ENCODE assay signal across 23 mouse cellular contexts in the genomic region with DNA sequence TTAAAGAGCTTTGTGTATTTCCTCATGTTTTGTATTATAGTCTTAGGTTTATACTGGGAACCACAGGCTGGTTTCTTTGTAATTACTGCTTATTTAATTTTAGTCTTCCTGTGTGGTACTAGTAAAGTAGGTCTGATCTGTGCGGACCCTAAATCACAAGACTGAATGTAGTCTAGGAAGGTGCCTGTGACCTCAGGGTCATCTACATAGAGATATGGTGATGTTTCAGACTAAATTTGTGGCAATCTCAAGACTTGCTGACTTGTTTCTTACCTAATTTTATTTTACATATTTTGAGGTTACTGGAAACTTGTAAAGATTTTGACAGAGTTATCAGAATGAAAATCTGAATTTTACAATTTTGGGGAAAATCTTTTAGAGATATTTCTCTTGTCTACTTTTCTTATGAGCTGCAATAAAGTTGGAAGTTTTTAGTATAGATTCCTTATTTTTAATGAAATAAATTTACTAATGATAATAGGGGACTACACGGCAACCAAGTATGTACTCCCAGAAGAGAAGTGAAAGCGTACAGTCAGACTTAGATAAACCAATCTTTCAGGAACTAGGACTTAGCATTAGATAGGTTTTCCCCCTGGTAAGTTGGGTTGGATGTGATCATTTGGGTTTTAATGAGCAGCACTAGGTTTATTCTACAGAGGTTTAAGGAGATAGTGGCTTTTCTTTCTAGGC. TPM values are rescaled to one million over a fixed set of nuclear protein-coding genes. Genes with fewer than 3 reads are reported as not detected.
A peak's percentile ranks its signal among the peaks of the same experiment; 100 is the strongest.
DNase-seq lines count a peak whose midpoint lies in the region; ATAC-seq and TF ChIP-seq lines count a peak whose summit lies in the region.
"Had no signal": no experiment of that assay in that cellular context is flagged by ENCODE, and none has a peak within 500 bp of the region (broad histone marks: within the 10 kb centered on the region; RNA-seq: fewer than 3 reads in every experiment).

No protein-coding gene starts in this region.

- WGBS in limb, embryonic 10.5 days, result 99% methylated on average over 3 of the region's 3 CpGs

- peak in 1 of 2 experiments; percentile 23; a peak in 1 of 4 replicates for TF ChIP-seq EP300 in MEL (IDR thresholded peaks at IDR 0.05; ENCODE audit: low read depth in 1 of 2, low read length in 2 of 2)

- ATAC-seq in megakaryocyte, adult 5-6 weeks (ENCODE audit: poor library complexity, severe bottlenecking), result peak; percentile 88
- ATAC-seq in frontal cortex, adult (ENCODE audit: low TSS enrichment), result no peak
- ATAC-seq: forebrain, embryonic 16.5 days had no signal

- no peak overlapping the region for H3K4me3 ChIP-seq in left cerebral cortex, adult 2 months
- H3K4me3 ChIP-seq in MEL (ENCODE audit: control insufficient read depth in 1 of 2, insufficient read depth in 1 of 2, low read depth in 2 of 2, low read length in 2 of 2), result no peak overlapping the region
- H3K4me3 ChIP-seq in limb, embryonic 10.5 days, result no peak overlapping the region
- H3K4me3 ChIP-seq: embryonic facial prominence, embryonic 13.5 days; forebrain, embryonic 12.5 days; heart, embryonic 10.5 days; hindbrain, embryonic 12.5 days had no signal

- no peaks in the 10 kb centered on the region for H3K9me3 ChIP-seq in MEL (replicated peaks; ENCODE audit: insufficient read depth, low read length)
- no peaks in the 10 kb centered on the region for H3K9me3 ChIP-seq in limb, embryonic 10.5 days (replicated peaks)
- H3K9me3 ChIP-seq: embryonic facial prominence, embryonic 13.5 days; forebrain, embryonic 12.5 days; heart, embryonic 10.5 days; hindbrain, embryonic 12.5 days had no signal

- TF ChIP-seq RAD21 in MEL (IDR thresholded peaks at IDR 0.05; ENCODE audit: low read depth, low read length), result no peak

- H3K4me1 ChIP-seq in MEL (ENCODE audit: control insufficient read depth in 1 of 2, insufficient read depth in 2 of 2, low read length in 2 of 2), result peaks cover 13 to 17% of the 10 kb centered on the region in 2 experiments; a peak in 3 of 4 replicates
- H3K4me1 ChIP-seq in limb, embryonic 10.5 days, result no peaks in the 10 kb centered on the region
- H3K4me1 ChIP-seq: forebrain, embryonic 12.5 days; heart, embryonic 10.5 days; hindbrain, embryonic 12.5 days had no signal

- H3K27ac ChIP-seq in left cerebral cortex, adult 2 months, result 0 out of 2 replicates have a peak overlapping the region, but pooled peaks have one; percentile 3
- H3K27ac ChIP-seq in MEL (ENCODE audit: control insufficient read depth, low read depth, low read length), result no peak overlapping the region
- H3K27ac ChIP-seq in limb, embryonic 10.5 days, result no peak overlapping the region
- H3K27ac ChIP-seq: embryonic facial prominence, embryonic 13.5 days; forebrain, embryonic 12.5 days; heart, embryonic 10.5 days; hindbrain, embryonic 12.5 days had no signal

- no peak for TF ChIP-seq POLR2A in MEL (IDR thresholded peaks at IDR 0.05; ENCODE audit: control insufficient read depth in 1 of 2, insufficient read depth in 1 of 2, low read depth in 1 of 2, low read length in 2 of 2, poor library complexity in 1 of 2)

- H3K79me2 ChIP-seq in MEL (ENCODE audit: control insufficient read depth, insufficient read depth, low read length, poor library complexity), result peaks cover 19% of the 10 kb centered on the region

- H3K36me3 ChIP-seq in MEL (ENCODE audit: control insufficient read depth in 1 of 2, insufficient read depth in 2 of 2, low read length in 2 of 2), result peaks cover 0 to 40% of the 10 kb centered on the region in 2 experiments; a peak in 2 of 4 replicates
- no peaks in the 10 kb centered on the region for H3K36me3 ChIP-seq in limb, embryonic 10.5 days
- H3K36me3 ChIP-seq: heart, embryonic 10.5 days; hindbrain, embryonic 12.5 days had no signal

- intact Hi-C loops in left cerebral cortex, adult 2 months (cut with DNase I), result no loop called here
- intact Hi-C loops in left cerebral cortex, postnatal 36 days (cut with DNase I), result no loop called here

- no peak overlapping the region for H3K9ac ChIP-seq in MEL (ENCODE audit: control insufficient read depth, low read depth, low read length, poor library complexity, severe bottlenecking)
- H3K9ac ChIP-seq: embryonic facial prominence, embryonic 13.5 days; forebrain, embryonic 12.5 days; hindbrain, embryonic 12.5 days had no signal

- no peak for DNase-seq in left cerebral cortex, adult 2 months (ENCODE audit: extremely low spot score in 1 of 2, low spot score in 2 of 2)
- DNase-seq in left cerebral cortex, postnatal 36 days (ENCODE audit: low spot score in 2 of 2), result no peak
- peak; percentile 32 for DNase-seq in MEL (ENCODE audit: low read depth, low spot score)
- no peak for DNase-seq in cerebellum, postnatal 36 days
- DNase-seq in limb, embryonic 10.5 days (ENCODE audit: low spot score), result no peak
- DNase-seq: adrenal gland, adult 8-10 months; adrenal gland, postnatal 36 days; cerebellum, adult 11 months; cerebellum, adult 8-10 months; cerebellum, postnatal 14 days; gastrocnemius, postnatal 36 days; heart, adult 18-20 months; heart, postnatal 10 days; heart, postnatal 4 days; kidney, adult 11 months had no signal

- no peak for TF ChIP-seq CTCF in left cerebral cortex, adult 2 months (IDR thresholded peaks at IDR 0.05)
- TF ChIP-seq CTCF in MEL (IDR thresholded peaks at IDR 0.05 in 2 of 3, conservative IDR thresholded peaks at IDR 0.05 in 1 of 3; ENCODE audit: control insufficient read depth in 1 of 3, insufficient read depth in 1 of 3, low read depth in 2 of 3, low read length in 3 of 3, poor library complexity in 1 of 3, severe bottlenecking in 1 of 3), result no peak

- H3K27me3 ChIP-seq in MEL (ENCODE audit: control insufficient read depth in 1 of 2, insufficient read depth in 2 of 2, low read length in 2 of 2), result no peaks in the 10 kb centered on the region
- H3K27me3 ChIP-seq in limb, embryonic 10.5 days (ENCODE audit: low read depth, poor library complexity, severe bottlenecking), result no peaks in the 10 kb centered on the region
- H3K27me3 ChIP-seq: embryonic facial prominence, embryonic 13.5 days; forebrain, embryonic 12.5 days; hindbrain, embryonic 12.5 days had no signal

TF ChIP-seq in MEL, 35 proteins besides CTCF, POLR2A, EP300 and RAD21:
- TF ChIP-seq RCOR1 (IDR thresholded peaks at IDR 0.05; ENCODE audit: low read depth, low read length) (peak; percentile 23; the same call in 1 of the 2 replicates), CHD1 (IDR thresholded peaks at IDR 0.05; ENCODE audit: low read depth, low read length) (no peak), NRF1 (IDR thresholded peaks at IDR 0.05; ENCODE audit: insufficient read depth, low read depth, low read length, poor library complexity, severe bottlenecking) (no peak), UBTF (IDR thresholded peaks at IDR 0.05; ENCODE audit: borderline replicate concordance, insufficient read depth, low read depth, low read length) (no peak), GATA1 (IDR thresholded peaks at IDR 0.05; ENCODE audit: low read depth, low read length) (peak; percentile 44; the same call in 1 of the 2 replicates)

RNA-seq across cellular contexts. Expression of a gene that starts 10.5 kb away (rescaled TPM):
- 10 to 100 TPM; 56.5 to 57.4 TPM for total RNA-seq in left cerebral cortex, adult 2 months (2021)
- 10 to 100 TPM; 50.8 to 60.6 TPM for total RNA-seq in left cerebral cortex, postnatal 36 days (2021)
- total RNA-seq in MEL (2012; rRNA removed), result 15.1 and 22.2 TPM in 2 replicates
- polyA plus RNA-seq in MEL (2012; ENCODE audit: insufficient read depth in 1 of 2, insufficient read length in 2 of 2, low read depth in 1 of 2, low replicate concordance in 2 of 2, missing spikeins in 1 of 2), result 10 to 100 TPM; 20.4 to 30.6 TPM
- total RNA-seq in megakaryocyte, adult 5-6 weeks (2015), result 196 and 199 TPM in 2 replicates
- total RNA-seq in megakaryocyte, adult 5-6 weeks (2017), result 173 and 186 TPM in 2 replicates
- polyA plus RNA-seq in limb, embryonic 10.5 days (2016; fragmentation: Nextera tagmentation; extraction: Ambion mirVana), result 46.7 and 49.2 TPM in 2 replicates

RNA-seq across cellular contexts. Expression of a gene that starts 29.1 kb away (rescaled TPM):
- total RNA-seq in left cerebral cortex, adult 2 months (2021), result not detected
- not detected for total RNA-seq in left cerebral cortex, postnatal 36 days (2021)
- not detected in 2 replicates for total RNA-seq in MEL (2012; rRNA removed)
- polyA plus RNA-seq in MEL (2012; ENCODE audit: insufficient read depth in 1 of 2, insufficient read length in 2 of 2, low read depth in 1 of 2, low replicate concordance in 2 of 2, missing spikeins in 1 of 2), result not detected
- total RNA-seq in megakaryocyte, adult 5-6 weeks (2015), result not detected in 2 replicates
- total RNA-seq in megakaryocyte, adult 5-6 weeks (2017), result not detected in 2 replicates
- polyA plus RNA-seq in limb, embryonic 10.5 days (2016; fragmentation: Nextera tagmentation; extraction: Ambion mirVana), result 0.24 TPM in 1 of 2 replicates, not detected in the other
- total RNA-seq: adrenal gland, adult 8-10 months; adrenal gland, postnatal 36 days; gastrocnemius, adult 18-20 months; gastrocnemius, postnatal 36 days had no signal
- polyA plus RNA-seq: forebrain, embryonic 12.5 days; forebrain, embryonic 16.5 days had no signal
